Mouse (Mus musculus) CD4-positive, CD25-positive, alpha-beta regulatory T cell, adult 4 months (primary cell): ENCODE data around the gene Taar5. TPM values are rescaled to one million over a fixed set of nuclear protein-coding genes. Genes with fewer than 3 reads are reported as not detected.

Experiments used
- ATAC-seq: one replicate; pipeline ENCODE4 v1.8.0; 2017
- polyA plus RNA-seq, 2 experiments: library from polyadenylated mRNA; unstranded; fragments of 100-300 nt; shearing (Covaris generic); gene quantifications; one replicate each; pipeline ENCODE4 v1.2.1; 2017

Gene Taar5
- polyA plus RNA-seq, result not detected

DNA sequence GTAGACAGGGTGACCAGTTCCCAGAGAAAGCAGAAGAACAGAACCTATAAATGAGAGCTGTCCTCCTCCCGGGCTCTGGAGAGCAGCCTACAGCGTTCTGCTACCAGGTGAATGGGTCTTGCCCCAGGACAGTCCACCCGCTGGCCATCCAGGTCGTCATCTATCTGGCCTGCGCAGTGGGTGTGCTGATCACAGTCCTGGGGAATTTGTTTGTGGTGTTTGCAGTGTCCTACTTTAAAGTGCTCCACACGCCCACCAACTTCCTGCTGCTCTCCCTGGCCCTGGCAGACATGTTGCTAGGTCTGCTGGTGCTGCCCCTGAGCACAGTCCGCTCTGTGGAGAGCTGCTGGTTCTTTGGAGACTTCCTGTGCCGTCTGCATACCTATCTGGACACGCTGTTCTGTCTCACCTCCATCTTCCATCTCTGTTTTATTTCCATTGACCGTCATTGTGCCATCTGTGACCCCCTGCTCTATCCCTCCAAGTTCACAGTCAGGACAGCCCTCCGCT, at the start of gene Taar5:
Gene Taar5, plus strand, starts transcription at position 51 of the 510 bp plus-strand sequence.
- no peak for ATAC-seq

DNA sequence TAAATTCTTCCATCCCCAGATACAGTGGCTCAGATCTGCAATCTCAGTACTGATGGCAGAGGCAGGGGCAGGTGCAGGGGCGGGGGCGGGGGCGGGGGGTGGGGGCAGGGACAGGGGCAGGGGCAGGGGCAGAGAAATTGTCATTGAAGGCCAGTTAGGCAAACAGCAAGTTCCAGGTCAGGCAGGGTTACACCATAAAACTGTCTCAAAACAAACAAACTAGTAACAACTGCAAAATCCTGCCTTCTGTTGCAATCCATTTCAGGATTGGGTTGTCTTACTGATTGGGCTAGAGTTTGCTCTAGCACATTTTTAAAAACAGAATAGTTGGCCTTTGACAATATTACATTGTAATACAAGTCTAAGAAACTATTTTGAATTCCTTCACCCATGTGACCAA, 48.0 kb upstream of the Taar5 start:
- ATAC-seq, result no peak

DNA sequence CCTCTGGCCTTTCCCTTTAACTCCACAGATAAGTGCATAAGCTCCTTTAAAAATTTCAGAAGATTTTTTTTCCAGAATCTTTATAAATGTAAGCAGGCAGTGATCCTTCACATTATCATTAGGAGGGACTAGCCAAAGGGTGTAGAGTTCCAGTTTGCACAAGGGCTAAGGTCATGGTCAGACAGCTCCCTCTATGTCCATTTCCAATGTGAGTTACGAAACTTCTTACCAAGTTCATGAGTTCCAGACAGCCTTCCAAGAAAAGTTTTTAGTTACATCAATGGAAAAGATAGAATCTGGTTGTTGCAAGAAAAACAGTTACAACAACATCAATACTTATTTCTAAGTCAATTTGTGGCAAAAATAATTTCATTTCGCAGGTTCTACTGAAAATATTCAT, 46.6 kb upstream of the Taar5 start:
- no peak for ATAC-seq

DNA sequence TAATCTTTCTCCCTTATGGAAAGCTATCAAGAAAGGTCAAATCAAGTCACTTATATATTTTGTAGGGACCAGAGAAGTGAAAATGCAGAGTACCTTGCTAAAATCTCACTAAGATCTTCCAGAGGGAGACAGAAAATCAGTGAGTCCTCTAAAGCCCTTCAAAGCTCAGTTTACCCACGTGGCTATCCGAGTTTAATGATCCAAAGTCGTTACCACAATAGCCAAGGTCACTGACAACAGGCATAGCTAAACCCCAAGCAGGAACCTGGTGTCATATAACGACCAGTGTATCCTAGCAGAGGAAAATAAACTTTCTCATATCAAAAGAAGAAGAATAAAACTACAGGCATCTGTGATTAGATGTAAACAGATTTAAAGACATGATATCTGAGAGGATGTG, 32.9 kb upstream of the Taar5 start:
- no peak for ATAC-seq

DNA sequence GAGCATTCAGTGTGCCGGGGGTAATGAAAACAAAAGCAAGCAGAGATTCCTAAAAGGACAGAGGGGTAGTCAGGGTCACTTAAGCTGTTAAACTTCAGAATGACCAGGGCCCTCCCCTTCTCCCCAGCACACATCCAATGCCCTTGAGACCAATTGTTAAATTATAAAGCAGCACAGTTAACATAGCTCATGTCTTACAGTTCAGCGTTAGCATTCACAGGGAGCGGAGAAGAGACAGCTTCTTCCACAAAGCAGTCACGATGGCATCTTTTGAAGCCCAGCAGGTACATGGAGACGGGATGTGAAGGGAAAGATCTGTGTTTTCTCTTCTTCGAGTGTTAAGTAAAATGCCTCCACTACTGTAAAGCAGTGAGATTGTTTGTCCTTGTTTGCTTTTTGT, 32.2 kb upstream of the Taar5 start, which contains the start of gene Taar2:
Gene Taar2, plus strand, starts transcription at position 261 of the 400 bp plus-strand sequence.
- ATAC-seq, result no peak

DNA sequence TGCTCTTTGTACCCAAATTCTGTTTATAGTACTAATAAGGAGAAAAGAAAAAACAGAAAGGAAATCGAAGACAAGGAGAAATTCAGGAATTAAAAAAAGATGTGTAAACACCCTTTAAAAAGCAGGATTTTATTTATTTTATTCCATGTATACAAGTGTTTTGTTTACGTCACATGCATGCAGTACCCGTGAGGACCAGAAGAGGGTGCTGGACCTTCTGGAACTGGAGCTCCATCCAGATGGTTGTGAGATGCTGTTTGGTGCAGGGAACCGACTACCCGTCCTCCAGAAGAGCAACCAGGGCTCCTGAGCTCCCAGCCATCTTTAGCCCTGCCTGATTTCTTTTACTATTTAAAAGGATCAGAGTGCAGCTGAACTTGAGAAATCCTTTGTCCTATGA, 28.0 kb upstream of the Taar5 start:
- ATAC-seq, result no peak

DNA sequence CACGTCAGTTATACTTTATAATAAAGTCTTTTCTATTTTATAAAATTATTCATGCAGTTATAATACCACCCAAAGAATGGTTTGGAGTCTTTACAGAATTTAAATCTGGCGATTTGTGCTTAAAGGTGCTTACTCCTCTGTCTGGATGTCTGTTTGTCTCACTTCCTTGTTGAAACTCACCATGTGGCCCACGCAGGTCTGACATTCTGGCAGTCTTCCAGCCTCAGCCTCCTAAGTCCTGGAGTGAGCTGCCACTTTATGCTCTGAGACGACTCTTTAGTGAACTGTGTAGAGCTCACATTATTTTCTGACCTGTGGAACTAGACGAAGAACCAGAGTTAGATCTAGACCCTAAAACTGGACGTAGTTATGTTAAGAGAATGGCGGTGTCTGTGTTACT, 22.5 kb upstream of the Taar5 start:
- ATAC-seq, result no peak

DNA sequence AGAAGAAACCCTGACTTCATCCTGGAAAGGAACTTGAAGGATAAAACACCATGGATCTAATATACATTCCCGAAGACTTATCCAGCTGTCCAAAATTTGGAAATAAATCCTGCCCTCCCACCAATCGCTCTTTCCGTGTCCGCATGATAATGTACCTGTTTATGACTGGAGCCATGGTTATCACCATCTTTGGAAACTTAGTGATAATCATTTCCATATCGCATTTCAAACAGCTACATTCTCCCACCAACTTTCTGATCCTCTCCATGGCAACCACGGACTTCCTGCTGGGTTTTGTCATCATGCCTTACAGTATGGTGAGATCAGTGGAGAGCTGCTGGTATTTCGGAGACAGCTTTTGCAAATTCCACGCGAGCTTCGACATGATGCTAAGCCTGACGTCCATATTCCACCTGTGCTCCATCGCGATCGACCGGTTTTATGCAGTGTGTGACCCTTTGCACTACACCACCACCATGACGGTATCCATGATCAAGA, 20.9 kb upstream of the Taar5 start, which contains the start of gene Taar3:
Gene Taar3, plus strand, starts transcription at position 51 of the 498 bp plus-strand sequence.
- ATAC-seq, result no peak

DNA sequence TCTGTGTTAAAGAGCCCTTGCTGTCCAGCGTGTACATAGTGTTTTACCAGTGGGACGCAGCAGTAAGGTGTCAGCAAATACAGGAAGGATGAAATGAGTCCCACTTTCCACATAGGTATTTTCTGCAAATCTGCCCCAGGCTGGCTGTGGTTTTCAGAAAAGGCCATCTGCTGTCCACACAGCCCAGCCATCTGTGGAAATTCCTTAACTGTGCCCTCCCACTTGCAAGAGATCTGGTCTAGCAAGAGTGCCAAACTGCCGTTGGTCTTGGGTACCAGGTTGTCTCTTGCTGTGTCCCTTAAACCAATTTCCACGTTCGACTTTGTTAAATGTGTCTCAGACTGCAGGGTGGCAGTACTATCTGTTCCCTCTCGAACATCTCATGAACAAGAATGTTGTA, 18.8 kb upstream of the Taar5 start:
- no peak for ATAC-seq

DNA sequence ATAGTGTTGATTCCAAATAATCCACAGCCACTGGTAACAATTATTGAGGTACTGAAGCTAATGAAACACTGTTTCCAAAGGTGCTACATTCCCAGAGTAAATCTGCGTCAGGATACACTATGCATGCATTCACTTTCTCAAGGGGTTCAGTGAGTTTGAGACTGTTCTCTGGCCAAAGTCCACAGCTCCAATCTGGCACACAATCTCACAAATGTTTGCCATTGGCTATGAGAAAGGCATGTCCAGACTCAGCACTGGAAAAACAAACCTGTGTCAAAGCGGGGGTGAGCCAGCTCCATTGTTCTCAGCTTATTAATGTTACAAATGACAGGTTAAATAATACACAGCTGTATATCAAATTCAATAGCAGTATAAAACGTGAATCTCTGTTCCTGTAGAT, 11.4 kb upstream of the Taar5 start:
- ATAC-seq, result no peak

DNA sequence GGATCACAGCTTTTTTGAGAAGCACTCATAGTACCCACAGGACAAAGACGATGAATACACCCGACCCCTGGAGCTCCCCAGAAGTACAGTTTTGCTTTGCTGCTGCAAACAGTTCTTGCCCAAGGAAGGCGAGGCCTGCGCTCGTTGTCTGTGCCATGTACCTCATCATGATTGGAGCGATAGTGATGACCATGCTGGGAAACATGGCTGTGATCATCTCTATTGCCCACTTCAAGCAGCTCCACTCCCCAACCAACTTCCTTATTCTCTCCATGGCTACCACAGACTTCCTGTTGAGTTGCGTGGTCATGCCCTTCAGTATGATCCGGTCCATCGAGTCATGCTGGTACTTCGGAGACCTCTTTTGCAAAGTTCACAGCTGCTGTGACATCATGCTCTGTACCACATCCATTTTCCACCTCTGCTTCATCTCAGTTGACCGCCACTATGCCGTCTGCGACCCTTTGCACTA, 10.0 kb upstream of the Taar5 start, which contains the start of gene Taar4:
Gene Taar4, plus strand, starts transcription at position 51 of the 472 bp plus-strand sequence.
- no peak for ATAC-seq

DNA sequence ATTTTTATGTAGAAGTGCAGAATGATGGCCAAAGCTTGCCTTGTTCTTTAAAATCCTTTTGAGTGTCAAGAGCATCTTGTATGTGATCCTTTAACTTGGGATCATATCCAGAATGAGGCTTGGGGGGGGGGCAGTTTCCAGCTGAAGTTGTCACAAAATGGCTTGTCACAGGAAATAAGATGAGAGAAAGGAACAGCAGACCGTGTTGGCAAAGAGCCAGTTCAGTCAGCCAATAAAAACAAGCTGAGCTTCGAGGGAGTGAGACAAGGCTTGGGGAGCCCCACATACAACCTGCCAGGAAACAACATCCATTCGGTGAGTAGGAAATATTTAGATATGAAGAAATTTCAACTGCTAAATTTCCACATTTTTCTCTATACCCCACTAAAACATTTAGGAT, 7.1 kb upstream of the Taar5 start:
- ATAC-seq, result no peak

DNA sequence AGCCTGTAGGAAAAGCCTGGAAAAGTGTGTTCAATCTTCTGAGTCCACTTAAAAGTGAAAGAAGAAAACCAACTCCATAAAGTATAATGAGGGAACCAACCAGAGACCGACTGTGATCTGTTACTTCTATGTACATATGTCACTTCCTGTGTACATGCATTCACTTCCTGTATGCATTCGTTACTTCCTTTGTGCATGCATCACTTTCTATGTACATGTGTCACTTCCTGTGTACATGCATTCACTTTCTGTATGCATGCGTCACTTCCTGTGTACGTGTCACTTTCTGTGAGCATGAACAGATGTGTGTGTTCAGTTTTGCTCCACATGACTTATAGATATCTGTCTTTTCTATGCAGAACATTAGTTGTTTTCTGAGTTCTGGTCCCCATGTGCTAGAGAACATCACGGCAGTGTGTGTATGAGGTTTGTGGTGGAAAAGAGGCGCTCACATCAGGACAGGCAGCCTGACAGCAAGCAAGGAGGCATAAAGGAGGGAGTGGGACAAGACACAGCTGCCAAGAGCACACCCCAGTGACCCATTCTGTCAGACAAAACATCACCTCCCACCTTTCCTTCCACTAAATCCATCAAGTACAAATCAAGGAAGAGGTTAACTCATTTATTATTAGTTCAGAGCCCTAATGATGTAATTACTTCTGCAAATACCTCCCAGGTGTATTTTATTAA, 5.4 kb upstream of the Taar5 start:
- ATAC-seq, result peak; percentile 39

DNA sequence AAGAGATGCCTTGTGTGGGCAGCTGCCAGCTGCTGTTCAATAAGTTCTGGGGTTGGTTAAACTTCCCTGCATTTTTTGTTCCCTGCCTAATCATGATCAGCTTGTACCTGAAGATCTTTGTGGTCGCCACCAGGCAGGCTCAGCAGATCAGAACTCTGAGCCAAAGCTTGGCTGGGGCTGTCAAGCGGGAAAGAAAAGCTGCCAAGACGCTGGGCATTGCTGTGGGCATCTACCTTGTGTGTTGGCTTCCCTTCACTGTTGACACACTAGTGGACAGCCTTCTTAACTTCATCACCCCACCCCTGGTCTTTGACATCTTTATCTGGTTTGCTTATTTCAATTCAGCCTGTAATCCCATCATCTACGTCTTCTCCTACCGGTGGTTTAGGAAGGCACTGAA, 750 bp downstream of the Taar5 start:
- no peak for ATAC-seq

DNA sequence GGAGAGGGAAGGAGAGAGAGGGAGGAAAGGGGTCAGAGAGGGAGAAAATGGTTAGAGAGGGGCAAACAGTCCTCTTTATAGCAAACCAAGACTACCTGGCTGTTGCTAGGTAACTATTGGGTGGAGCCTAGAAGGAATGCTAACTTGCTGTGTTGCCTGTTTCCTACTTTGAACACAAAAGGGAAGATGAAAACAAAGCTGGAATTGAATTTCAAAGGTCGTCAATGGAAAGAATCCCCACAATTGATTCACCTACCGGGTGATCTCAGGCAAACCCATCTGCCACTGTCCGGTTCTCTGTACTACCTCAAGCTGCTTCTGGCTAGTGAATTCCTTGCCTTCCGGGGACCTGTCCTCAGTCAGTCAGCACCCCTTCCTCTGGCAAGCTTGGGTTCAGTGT, 7.5 kb downstream of the Taar5 start:
- no peak for ATAC-seq

DNA sequence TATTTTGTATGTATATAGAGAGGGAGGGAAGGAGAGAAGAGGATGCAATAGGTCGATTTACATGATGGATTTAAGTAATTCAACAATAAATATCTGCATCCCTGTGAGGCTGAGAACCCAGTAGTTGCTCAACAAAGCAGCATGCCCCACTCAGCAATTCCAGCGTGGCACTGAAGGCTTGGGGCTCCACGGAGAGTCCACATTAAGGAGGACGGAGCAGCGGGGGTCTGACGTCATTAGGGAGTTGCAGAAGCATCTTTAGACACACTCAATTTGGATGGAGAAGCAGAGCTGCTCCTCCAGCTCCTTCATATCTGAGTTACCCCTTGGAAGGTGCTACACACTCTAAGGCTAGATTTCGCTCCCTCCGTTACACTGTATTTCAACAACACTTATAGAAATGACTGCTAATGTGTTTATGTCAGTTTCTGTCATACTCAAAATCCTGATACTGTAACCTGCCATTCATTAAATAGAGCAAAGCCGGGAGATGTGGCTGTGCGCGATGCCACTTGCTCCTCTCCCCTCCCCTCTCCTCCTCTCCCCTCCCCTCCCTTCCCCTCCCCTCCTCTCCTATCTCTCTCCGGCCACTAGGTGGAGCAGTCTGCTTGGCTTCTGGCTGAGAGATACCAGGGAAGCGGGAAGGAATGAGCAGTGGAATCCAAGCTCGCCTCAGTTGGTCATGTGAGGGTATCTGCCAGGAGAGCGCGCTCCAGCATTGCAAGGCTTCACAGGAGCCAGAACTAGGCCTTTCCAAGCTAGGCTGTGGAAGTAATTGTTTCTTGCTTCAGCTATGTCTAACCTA, 8.6 kb downstream of the Taar5 start:
- ATAC-seq, result no peak

DNA sequence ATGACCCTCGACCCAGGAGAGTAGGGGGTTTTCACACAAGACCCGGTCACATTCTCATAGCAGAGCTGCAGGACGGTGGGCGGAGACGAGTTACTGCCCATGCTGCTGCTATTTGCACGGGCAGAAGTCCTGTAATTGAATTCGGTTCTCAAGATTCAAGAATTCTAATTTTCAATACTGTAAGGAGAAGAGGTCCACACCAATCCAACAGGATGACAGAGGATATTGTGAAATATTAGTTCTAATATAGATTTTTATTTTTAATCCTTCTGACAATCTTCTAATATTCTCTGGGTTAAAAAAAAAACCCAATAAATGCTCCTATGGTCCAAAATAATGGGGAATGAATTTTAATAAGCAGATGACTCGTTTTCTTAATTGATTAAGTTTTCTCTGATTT, 15.0 kb downstream of the Taar5 start, which contains the start of gene Taar6:
Gene Taar6, minus strand, starts transcription at position 101 of the 400 bp plus-strand sequence.
- no peak for ATAC-seq

DNA sequence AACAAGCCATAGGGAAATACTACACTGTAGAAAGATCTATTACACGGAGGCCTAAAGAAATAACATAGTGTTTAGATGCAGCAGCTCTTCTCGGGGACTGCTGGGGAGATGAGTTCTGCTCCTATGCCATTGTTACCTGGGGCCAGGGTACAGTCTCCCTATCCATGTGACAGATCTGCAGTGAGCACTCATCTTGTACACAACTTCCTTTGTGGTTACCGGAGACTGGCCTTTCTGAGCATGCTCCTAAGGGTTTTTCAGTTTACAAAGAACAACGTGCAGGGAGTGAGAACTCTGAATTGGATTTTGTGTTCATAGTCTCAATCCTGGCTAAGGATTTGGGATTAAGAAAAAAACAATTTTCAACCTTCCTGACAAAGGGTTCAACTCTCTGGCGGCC, 15.9 kb downstream of the Taar5 start:
- no peak for ATAC-seq

DNA sequence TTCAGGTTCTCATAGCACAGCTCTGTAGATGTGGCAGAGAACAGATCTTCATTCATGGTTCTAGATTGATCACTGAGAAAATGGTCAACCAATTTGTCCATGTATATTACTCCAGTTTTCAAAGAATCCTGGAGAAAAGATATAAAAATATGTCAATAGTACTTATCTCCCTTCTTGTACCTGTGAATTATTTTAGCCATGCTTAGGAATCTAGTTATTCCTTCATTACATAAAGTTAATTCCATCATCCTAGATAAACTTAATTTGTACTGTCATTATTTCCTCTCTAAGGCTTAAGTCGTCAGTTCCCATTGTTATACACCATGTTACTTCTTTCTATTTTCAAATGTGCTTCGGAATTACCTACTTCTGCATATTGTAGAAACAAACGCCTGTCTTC, 22.9 kb downstream of the Taar5 start, which contains the start of gene Taar7a:
Gene Taar7a, minus strand, starts transcription at position 101 of the 400 bp plus-strand sequence.
- ATAC-seq, result no peak

DNA sequence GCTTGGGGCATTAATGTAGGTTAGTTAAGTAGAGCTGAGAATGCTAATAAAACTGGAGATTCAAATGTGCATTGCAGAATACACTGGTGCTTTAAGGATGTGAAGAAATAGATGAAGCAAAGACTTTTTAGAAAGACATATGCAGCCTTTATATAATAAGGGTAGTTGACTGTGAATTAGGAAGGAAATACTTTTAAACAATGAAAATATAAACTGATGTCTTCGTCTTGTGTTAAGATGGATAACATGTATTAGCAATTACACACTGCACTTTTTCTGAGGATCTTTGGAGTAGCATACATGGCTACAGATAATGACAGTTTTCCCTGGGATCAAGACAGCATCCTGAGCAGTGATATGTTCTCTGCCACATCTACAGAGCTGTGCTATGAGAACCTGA, 29.1 kb downstream of the Taar5 start, which contains the start of gene Taar7b:
Gene Taar7b, plus strand, starts transcription at position 301 of the 400 bp plus-strand sequence.
- no peak for ATAC-seq

DNA sequence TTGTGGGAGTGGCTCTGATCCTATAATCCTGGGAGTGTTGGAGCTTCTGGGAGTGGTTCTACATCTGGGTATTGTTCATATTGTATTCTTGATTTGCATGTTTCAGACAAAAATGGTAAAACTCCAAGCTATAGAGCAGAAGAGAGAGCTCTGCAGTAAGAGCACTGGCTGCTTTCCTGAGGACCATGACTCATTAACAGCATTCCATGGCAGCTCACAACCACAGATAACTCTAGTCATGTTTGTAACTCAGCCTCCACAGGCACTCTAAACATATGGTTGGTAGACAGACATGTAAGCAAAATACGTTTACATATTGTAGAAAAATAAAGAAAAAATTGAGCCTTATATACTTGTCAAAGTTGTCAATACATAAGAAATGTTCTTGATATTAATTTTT, 35.9 kb downstream of the Taar5 start:
- ATAC-seq, result no peak

DNA sequence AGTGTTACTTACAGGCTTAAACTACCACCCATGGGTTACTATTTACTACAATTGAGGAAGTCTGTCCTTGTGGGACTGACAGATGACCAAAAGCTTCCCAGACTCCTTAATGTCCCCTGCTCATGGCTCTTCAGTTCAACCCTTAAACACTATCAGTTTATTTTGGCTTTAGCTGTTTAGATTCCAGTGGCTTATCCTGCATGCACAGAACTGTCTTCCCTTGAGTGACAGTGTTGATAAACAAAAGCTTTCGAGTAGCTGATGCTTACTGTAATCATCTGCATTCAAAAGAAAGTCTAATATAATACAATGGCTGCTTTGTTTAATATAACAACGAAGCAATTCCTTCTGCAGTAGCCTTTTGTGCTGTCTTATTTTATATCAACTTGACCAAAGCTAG, 36.5 kb downstream of the Taar5 start:
- no peak for ATAC-seq

DNA sequence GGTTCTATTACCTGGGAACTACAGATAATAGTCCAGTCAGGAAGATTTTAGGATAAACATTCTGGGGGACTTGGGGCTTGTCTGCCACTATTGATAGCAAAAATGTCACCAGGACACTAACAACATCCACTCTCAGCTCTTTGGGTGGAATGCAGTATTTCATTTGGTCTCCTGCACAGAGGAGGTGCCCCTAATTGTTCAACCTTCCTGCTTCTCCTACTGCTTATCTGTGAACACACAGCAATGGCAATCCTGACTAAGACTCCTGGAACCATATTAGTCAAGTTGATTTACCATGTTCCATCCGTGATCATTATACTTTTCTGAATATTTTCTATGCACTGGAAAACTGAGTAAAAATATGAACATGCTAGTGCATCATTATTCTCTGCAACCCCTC, 37.6 kb downstream of the Taar5 start:
- ATAC-seq, result no peak
